Mouse (Mus musculus): ENCODE data around the gene Cox6a2. TPM values are rescaled to one million over a fixed set of nuclear protein-coding genes. Genes with fewer than 3 reads are reported as not detected.

Cox6a2 gene
- total and polyA plus RNA-seq, 3 experiments, result 0.70 to 4.1 (median 1.1) TPM

DNA sequence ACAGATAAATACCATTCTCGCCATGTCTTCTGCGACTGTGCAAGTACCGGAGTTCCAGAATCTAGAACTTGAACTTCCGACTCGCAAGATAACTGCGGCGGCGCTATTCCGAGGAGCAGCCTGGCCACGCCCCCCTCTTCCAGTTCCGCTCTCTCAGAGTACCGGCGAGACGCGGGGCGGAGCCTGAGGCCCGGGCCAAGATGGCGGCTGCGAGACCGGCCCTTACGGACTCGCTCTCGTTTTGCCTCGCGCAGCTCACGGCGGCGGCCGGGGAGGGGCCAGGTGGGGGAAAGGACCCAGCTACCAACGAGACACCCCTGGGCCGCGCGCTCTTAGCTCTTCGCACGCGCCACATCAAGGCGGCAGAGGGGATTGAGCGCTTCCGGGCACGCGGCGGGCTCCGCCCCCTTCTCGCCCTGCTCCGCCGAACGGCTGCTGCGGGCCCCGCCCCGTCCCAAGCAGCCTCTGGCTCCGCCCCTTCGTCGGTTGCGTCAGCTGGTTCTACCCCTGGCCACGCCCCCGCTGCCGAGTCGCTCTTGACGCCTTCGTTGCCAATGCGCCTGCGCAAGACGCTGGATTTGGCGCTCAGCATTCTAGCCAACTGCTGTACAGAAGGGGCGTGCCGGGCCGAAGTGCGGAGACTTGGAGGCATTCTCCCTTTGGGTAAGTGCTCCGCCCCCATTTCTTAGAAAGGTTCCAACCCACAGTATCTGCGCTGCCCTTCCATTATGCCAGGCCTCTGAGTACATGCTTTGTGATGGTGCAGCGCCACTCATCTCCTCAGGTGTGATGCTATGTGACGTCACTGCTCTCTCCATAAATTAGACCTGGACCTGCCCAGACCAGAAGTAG is 32.0 kb upstream of the Cox6a2 start, which contains the start of gene 9130023H24Rik:
TSS of gene 9130023H24Rik (minus strand) at position 105 of the 852 bp plus-strand sequence.
- Histone ChIP-seq H3K4me2 (ENCODE audit: insufficient read depth, low read depth, poor library complexity, severe bottlenecking) (peak within 1 kb of the TSS; percentile 72), H3K27ac (ENCODE audit: insufficient read depth, low read depth) (peak within 1 kb of the TSS; percentile 94), H3K9me3 (replicated peaks; ENCODE audit: low read length) (no peaks in the 10 kb centered on the region), H3K79me2 (replicated peaks; ENCODE audit: control insufficient read depth, extremely low read depth, insufficient read depth, poor library complexity, severe bottlenecking) (no peaks in the 10 kb centered on the region), H3K4me3 (replicated peaks in 1 of 3; ENCODE audit: low read depth in 2 of 3, low read length in 2 of 3, poor library complexity in 1 of 3) (peak within 1 kb of the TSS; percentile 82 to 85 (median 84)), H3K9ac (ENCODE audit: insufficient read depth, low read depth) (peak within 1 kb of the TSS; percentile 94), H3K36me3 (replicated peaks in 1 of 2; ENCODE audit: control insufficient read depth in 1 of 2, insufficient read depth in 1 of 2, low read length in 1 of 2) (peaks cover 34 to 50% of the 10 kb centered on the region in 2 experiments), H3K27me3 (replicated peaks) (no peaks in the 10 kb centered on the region), H3K4me1 (ENCODE audit: control insufficient read depth in 1 of 2, insufficient read depth in 2 of 2) (peaks cover 16 to 49% of the 10 kb centered on the region in 2 experiments)
- dilution Hi-C loops (cut with MboI; ENCODE audit: extremely low pct_ligation_motif_present, extremely low pct_unique_long_range_greater_than_20kb, low sequenced_read_pairs), result no loop called here
- DNase-seq (ENCODE audit: extremely low read depth), result peak; percentile 100
- TF ChIP-seq NELFE (IDR thresholded peaks at IDR 0.05; ENCODE audit: low read depth, low read length) (peak; percentile 82), KAT2A (IDR thresholded peaks at IDR 0.05; ENCODE audit: insufficient replicate concordance, low read length) (0 out of 2 replicates have a peak, but pooled peaks have one; percentile 40), UBTF (IDR thresholded peaks at IDR 0.05; ENCODE audit: low read depth, low read length) (no peak), ETS1 (conservative IDR thresholded peaks at IDR 0.05; ENCODE audit: low read depth, low read length) (peak; percentile 20; the same call in 1 of the 2 replicates), EP300 (IDR thresholded peaks at IDR 0.05; ENCODE audit: low read length) (no peak), MEF2A (IDR thresholded peaks at IDR 0.05; ENCODE audit: borderline replicate concordance, low read depth, low read length) (peak; percentile 57), CHD2 (IDR thresholded peaks at IDR 0.05; ENCODE audit: low read length) (no peak), MAZ (IDR thresholded peaks at IDR 0.05; ENCODE audit: low read depth, low read length) (no peak), MAFK (IDR thresholded peaks at IDR 0.05; ENCODE audit: insufficient replicate concordance, low read length) (no peak), IRF4 (IDR thresholded peaks at IDR 0.05; ENCODE audit: low read depth, low read length) (peak; percentile 42; the same call in 1 of the 2 replicates), MXI1 (IDR thresholded peaks at IDR 0.05; ENCODE audit: low read depth, low read length) (peak; percentile 54; the same call in 1 of the 2 replicates), TCF12 (IDR thresholded peaks at IDR 0.05; ENCODE audit: low read depth, low read length) (peak; percentile 95), HCFC1 (IDR thresholded peaks at IDR 0.05; ENCODE audit: low read depth, low read length) (peak; percentile 20), CTCF (conservative IDR thresholded peaks at IDR 0.05 in 1 of 2, IDR thresholded peaks at IDR 0.05 in 1 of 2; ENCODE audit: low read depth in 2 of 2, low read length in 2 of 2) (peak in 1 of 2 experiments; percentile 37; a peak in 1 of 4 replicates), SIN3A (IDR thresholded peaks at IDR 0.05; ENCODE audit: low read length) (peak; percentile 20; the same call in 1 of the 2 replicates), BHLHE40 (IDR thresholded peaks at IDR 0.05; ENCODE audit: low read depth, low read length) (peak; percentile 40; the same call in 1 of the 2 replicates), USF1 (IDR thresholded peaks at IDR 0.05; ENCODE audit: low read depth, low read length) (peak; percentile 30), GABPA (IDR thresholded peaks at IDR 0.05; ENCODE audit: insufficient replicate concordance, low read depth, low read length) (peak; percentile 26; the same call in 1 of the 2 replicates), POLR2AphosphoS2 (IDR thresholded peaks at IDR 0.05; ENCODE audit: low read depth, low read length) (peak; percentile 71; the same call in 1 of the 2 replicates), JUND (conservative IDR thresholded peaks at IDR 0.05; ENCODE audit: low read depth, low read length) (no peak), PAX5 (IDR thresholded peaks at IDR 0.05; ENCODE audit: low read length) (no peak), MYC (IDR thresholded peaks at IDR 0.05; ENCODE audit: low read depth, low read length) (peak; percentile 58; the same call in 1 of the 2 replicates), ZNF384 (IDR thresholded peaks at IDR 0.05; ENCODE audit: low read depth, low read length) (no peak), TBP (conservative IDR thresholded peaks at IDR 0.05; ENCODE audit: low read depth, low read length) (peak; percentile 53; the same call in 1 of the 2 replicates), ZMIZ1 (IDR thresholded peaks at IDR 0.05; ENCODE audit: low read depth, low read length) (peak; percentile 78), JUN (IDR thresholded peaks at IDR 0.05; ENCODE audit: insufficient read depth, low read depth, low read length) (no peak), NRF1 (IDR thresholded peaks at IDR 0.05; ENCODE audit: low read depth, low read length) (peak; percentile 100), RAD21 (IDR thresholded peaks at IDR 0.05; ENCODE audit: low read depth, low read length) (no peak), USF2 (conservative IDR thresholded peaks at IDR 0.05; ENCODE audit: low read depth, low read length) (no peak), POLR2A (IDR thresholded peaks at IDR 0.05; ENCODE audit: low read depth, low read length) (peak; percentile 81), RCOR1 (conservative IDR thresholded peaks at IDR 0.05; ENCODE audit: low read depth, low read length) (0 out of 2 replicates have a peak, but pooled peaks have one; percentile 30), SMC3 (IDR thresholded peaks at IDR 0.05; ENCODE audit: low read depth, low read length) (no peak), CHD1 (IDR thresholded peaks at IDR 0.05; ENCODE audit: low read depth, low read length) (no peak), MAX (IDR thresholded peaks at IDR 0.05; ENCODE audit: low read length) (peak; percentile 65), ELF1 (IDR thresholded peaks at IDR 0.05; ENCODE audit: low read depth, low read length) (peak; percentile 92), ZKSCAN1 (IDR thresholded peaks at IDR 0.05; ENCODE audit: borderline replicate concordance, low read depth, low read length) (no peak), E2F4 (IDR thresholded peaks at IDR 0.05; ENCODE audit: insufficient replicate concordance, low read depth, low read length) (peak; percentile 84; the same call in 1 of the 2 replicates), ZC3H11A (IDR thresholded peaks at IDR 0.05; ENCODE audit: low read depth, low read length) (no peak)
- in situ Hi-C loops (cut with MboI; ENCODE audit: low pct_ligation_motif_present, low pct_unique_long_range_greater_than_20kb, low sequenced_read_pairs), result no loop called here

Data from CH12.LX (cell line).